Mouse (Mus musculus) small intestine, adult 2 months (tissue): ENCODE data around the gene Prr23a1.

ENCODE experiments used
- CTCF ChIP-seq: fragments of 200-500 bp; IDR thresholded peaks from 2 replicates; pipeline ENCODE4 v1.5.1; 2012; ENCODE audit warnings: low read depth, mild to moderate bottlenecking, control low read depth, inconsistent platforms, low read length, moderate library complexity, mixed read lengths; ENCODE audit not compliant: insufficient replicate concordance, insufficient read length; ENCODE audit errors: extremely low read depth
- POLR2A ChIP-seq: fragments of 200-500 bp; IDR thresholded peaks from 2 replicates; pipeline ENCODE4 v1.6.1; 2012; ENCODE audit warnings: low read depth, mild to moderate bottlenecking, control low read depth, inconsistent platforms, low read length, moderate library complexity

GRCm38 (mm10) chr9:98829508-98829907, 12.8 kb upstream of the Prr23a1 start:
- TF ChIP-seq CTCF (no peak), POLR2A (no peak)
